Mouse (Mus musculus): ENCODE results near the gene Rnf213. TPM values are rescaled to one million over a fixed set of nuclear protein-coding genes. Genes with fewer than 3 reads are reported as not detected.
"Not testable (repeated sequence)": the region's sequence is repeated elsewhere in the genome, so short reads cannot be mapped to it uniquely, and the experiment has no call there.

Gene Rnf213
- total RNA-seq (2021): 1 to 10 TPM; 2.9 TPM

DNA sequence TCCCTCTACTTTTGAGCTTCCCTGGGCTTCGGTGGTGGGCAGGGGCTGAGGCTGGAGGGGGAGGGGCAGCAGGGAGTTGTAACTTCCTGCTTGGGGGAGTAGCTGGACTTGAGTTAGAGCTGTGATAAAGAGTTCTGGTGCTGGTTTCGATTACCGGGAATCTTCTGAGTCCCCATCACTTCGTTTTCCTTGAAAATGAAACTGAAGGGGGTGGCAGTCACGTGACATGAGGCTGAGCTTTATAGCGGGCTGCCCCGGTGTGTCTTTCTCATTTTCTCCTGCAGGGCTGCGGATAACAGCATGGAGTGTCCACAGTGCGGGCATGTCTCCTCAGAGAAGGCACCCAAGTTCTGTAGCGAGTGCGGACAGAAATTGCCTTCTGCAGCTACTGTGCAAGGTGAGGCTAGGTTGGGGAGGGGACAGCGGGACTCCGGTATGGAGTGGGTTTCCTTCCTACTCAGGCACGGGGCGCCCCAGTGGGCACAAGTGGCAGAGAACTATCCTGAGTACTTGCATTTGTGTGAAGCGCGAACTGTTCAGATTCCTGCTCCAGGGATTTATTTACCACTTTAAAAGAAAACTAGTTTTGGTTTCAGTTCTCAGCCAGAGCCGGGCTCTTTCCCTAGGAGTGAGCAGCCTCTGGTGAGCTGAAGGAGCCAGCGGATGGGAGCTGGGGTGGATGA, at the start of gene Rnf213:
TSS of gene Rnf213 (plus strand) at position 301 of the 683 bp plus-strand sequence.
- peak; percentile 25 for DNase-seq
- intact Hi-C loops (cut with DNase I): no loop called here

DNA sequence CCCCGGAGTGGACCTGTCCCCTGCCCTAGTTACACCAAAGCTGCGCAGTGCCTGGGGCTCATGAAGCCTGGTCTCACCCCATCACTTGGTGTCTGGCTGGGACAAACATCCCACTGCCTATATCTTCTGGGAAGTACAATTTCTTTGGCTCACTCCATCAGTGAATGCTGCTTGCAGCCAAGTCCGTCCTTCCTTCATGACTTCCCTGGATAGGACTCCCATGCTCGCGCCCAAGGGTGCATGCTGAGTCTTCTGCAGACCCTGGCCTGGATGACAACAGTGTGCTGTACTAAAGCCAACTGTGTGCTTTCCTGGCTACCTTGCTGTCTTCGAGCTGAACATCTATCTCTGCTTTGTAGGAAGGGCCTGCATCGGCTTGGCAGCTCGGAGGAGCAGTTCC, 48.7 kb upstream of the Rnf213 start:
- DNase-seq: no peak
- intact Hi-C loops (cut with DNase I): no loop called here

GRCm38 (mm10) chr11:119344865-119345264, 48.0 kb upstream of the Rnf213 start:
- intact Hi-C loops (cut with DNase I): no loop called here
- no peak for DNase-seq

- intact Hi-C loops (cut with DNase I): no loop called here
- no peak for DNase-seq
These were observed 45.8 kb upstream of the Rnf213 start for GRCm38 (mm10) chr11:119347125-119347524.

- intact Hi-C loops (cut with DNase I): no loop called here
These were observed 40.8 kb upstream of the Rnf213 start for GRCm38 (mm10) chr11:119352113-119352512.

DNA sequence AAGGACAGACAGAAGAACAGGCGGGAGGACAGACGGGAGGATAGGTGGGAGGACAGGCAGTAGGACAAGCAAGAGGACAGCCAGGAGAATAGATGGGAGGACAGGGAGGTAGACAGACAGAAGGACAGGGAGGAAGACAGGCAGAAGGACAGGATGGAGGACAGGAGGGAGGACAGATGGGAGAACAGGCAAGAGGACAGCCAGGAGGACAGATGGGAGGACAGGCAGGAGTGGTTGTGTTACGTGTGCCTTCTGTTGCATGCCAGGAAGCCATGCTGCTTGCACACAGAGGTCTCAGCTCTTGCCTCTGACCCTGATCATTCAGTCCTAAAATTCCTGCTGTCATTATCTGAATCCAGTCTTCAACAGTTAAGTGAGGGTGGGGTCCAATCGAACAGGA, 39.0 kb upstream of the Rnf213 start:
- intact Hi-C loops (cut with DNase I): no loop called here
- no peak for DNase-seq

More at GRCm38 (mm10) chr11:119352113-119352512, 40.8 kb upstream of the Rnf213 start:
- DNase-seq: no peak

DNA sequence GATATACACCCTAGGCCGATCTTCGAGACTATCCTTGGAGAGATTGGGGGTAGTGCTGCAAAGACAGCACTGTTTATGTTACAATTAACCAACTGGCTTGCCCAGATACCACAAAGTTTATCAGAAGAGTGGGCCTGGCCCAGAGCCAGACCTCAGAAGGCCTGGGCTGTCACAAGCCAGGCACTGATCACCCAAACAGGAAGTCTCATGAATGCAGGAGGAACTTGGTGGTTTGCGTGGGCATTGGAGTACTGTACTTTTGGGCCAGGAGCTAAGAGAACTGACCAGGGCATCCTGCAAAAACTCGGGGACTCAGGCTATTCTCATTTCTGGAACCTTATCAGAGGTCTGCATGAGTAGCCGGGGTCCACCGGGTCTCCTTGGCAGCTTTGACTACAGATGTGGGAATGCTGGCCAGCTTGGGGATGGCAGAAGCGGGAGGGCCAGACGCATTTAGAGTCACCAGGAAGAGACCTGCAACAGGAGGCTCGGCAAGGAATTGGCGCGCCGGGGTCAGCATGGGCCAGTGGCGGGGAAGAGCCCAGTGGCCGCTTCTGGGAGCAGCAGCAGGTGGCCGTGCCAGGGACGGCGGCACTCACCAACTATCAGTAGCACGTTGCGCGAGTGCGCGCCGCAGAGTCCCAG, 38.0 kb upstream of the Rnf213 start:
- intact Hi-C loops (cut with DNase I): no loop called here
- DNase-seq: no peak

GRCm38 (mm10) chr11:119355443-119356385, 37.2 kb upstream of the Rnf213 start, which contains the start of the genes Sgsh and Slc26a11:
Gene Sgsh (minus strand): TSS chr11:119355536.
Gene Slc26a11 (plus strand): TSS chr11:119355557.
- intact Hi-C loops (cut with DNase I): no loop called here
- peak; percentile 77 for DNase-seq

- DNase-seq: no peak
- intact Hi-C loops (cut with DNase I): no loop called here
These were observed 33.8 kb upstream of the Rnf213 start for GRCm38 (mm10) chr11:119359089-119359488.

DNA sequence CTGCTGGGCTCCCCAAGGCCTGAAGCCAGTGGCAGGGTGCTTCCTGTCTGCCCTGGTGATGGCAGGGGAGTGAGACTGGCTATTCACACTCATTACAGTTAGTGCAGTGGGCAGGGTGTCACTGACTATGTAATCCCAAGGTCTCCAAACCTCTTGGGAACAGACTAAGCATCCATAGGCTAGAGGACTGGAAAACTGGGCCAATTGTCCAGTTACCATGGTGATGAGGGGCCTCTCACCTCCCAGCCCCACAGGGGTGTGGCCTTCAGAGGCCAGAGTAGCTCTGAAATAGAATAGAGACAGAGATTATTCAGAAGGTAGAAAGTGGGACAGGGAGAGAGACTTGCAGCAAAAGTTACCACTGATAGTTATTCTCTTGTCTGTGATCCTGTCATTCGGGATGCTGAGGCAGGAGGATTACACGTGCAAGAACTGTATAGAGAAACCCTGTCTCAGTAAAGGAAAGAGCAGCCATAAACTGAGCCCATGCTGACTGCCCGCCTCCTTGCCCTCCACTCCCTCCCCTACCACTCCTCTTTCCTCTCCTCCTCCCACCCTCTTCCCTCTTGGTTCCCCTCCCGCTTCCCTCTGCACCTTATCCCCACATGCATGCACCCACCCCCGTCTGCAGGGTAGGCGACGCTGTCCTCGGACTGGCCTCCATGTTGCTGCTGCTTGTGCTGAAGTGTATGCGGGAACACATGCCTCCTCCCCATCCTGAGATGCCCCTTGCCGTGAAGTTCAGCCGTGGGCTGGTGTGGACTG, 29.9 kb upstream of the Rnf213 start:
- intact Hi-C loops (cut with DNase I): no loop called here
- no peak for DNase-seq

DNA sequence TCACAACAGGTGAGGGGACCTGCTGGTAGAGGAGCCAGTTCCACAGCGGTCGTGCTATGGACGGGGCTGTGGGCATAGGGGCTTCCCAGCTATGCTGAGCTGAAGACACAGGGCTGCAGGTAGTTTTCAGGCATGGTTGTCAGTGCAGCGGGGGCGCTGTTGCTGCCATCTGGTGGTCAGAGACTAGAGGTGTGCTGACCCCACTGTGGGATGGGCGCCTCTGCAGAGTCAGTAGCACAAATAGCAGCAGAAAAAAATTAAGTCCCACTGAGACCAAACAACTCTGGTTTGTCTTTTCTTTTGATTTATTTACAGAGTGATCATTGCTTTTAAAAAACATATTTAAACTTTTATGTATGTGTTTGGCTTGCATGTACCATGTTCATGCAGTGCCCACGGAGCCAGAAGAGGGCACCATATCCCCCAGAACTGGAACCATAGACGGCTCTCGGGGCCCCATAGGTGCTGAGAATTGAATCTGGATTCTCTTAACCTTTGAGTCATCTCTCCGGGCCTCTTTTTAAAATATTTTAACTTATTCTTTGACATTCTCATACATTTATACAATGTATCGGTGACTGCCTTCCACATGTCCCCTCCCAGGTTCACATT, 29.3 kb upstream of the Rnf213 start:
- DNase-seq: peak; percentile 79
- intact Hi-C loops (cut with DNase I): no loop called here

DNA sequence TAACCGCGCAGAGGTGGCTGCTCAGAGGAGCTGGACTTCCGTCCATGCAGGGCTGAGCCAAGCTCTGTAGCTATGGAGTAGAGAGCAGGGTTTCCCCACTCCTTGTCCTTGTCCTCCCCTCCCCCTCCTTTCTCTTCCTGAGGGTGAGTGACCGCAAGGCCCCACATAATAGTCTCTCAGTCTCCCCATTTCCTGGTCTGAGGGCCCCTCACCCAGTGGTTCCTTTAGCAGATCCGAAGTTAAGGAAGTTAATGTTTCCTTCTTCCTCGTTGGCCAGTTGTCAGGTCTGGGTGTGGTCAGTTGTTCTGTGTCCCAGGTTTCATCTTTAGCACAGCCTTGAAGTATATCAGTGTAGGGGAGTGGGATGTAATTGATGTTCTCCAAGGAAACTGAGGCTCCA, 17.5 kb upstream of the Rnf213 start:
- no peak for DNase-seq

DNA sequence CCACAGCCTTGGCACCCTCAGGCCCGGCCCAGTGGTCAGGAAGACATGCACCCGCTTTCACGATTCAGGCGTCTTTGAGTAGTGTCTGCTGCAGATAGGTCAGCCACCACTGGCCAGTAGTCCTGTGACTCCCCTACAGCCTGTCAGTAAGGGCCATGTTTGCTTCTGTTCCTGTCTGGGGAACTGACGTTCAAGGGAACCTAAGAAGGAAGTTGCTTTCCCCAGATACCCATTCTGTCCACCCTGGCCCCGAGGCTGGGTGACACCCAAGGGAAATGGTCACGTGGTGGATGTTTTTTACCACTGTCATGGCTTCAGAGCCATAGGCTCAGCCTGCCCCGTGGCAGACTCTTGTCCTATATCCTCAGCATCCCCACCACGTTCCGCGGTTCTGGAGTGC, 15.6 kb upstream of the Rnf213 start:
- DNase-seq: no peak
- intact Hi-C loops (cut with DNase I): no loop called here

More for the DNA sequence above, 17.5 kb upstream of the Rnf213 start:
- intact Hi-C loops (cut with DNase I): no loop called here

DNA sequence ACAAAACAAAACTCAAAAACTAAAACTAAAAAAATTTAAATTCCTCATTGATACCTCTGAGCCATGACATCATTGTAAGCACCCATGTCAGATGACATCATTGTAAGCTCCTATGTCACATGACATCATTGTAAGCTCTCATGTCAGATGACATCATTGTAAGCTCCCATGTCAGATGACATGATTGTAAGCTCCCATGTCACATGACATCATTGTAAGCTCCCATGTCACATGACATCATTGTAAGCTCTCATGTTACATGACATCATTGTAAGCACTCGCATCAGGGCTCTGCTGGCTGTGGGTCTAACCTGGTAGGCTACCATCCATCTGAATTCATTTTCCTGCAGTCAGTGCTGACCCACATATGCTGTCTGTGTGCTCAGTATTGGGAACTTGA, 14.3 kb upstream of the Rnf213 start:
- intact Hi-C loops (cut with DNase I): no loop called here

GRCm38 (mm10) chr11:119381631-119382337, 11.1 kb upstream of the Rnf213 start:
- DNase-seq: no peak
- intact Hi-C loops (cut with DNase I): no loop called here

More for the DNA sequence above, 14.3 kb upstream of the Rnf213 start:
- no peak for DNase-seq

DNA sequence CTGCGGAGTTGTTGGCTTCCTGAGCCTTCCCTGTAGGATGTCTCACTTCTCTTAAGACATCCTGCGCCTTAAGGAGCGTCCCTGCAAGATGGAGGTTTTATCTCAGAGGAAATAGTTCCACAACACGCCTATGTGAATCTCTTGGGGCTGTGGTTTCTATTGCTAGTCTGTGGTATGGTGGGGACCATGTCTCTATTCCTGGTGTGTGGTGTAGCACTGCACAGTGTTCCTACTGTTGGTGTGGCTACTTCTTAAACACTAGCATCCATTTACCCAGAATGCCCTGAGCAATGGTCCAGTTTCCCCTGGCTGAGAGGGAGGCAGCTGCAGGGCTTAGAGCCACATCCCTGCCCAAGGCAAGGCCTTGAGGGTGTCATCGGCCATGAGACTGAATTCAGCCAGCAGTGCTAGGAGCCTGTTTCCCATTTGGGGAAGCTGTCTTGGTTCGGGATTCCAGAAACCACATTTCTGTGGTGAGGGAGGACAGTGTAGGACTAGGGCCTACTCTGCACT, 10.5 kb upstream of the Rnf213 start:
- intact Hi-C loops (cut with DNase I): no loop called here
- DNase-seq: no peak

DNA sequence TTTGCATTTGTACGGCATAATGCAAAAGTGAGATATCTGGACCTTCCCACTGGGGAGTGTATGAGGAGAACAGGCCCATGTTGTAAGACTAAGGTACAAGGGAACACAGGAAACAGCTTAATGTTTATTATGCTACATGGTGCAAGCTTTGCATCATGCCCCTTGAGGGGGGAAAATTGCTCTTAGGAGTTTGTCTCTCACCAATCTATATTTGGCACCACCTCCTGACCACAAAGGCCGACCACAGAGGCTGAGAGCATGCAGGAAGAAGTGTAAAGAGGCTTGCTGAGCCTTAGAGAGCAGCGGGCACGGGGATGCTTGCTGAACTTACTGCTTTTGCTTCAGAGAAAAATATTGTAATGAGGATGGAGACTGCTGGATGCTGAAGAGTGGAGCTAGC, 8.0 kb upstream of the Rnf213 start:
- intact Hi-C loops (cut with DNase I): no loop called here
- no peak for DNase-seq

- DNase-seq: no peak
- intact Hi-C loops (cut with DNase I): no loop called here
These were observed 6.6 kb upstream of the Rnf213 start for GRCm38 (mm10) chr11:119386306-119386705.

DNA sequence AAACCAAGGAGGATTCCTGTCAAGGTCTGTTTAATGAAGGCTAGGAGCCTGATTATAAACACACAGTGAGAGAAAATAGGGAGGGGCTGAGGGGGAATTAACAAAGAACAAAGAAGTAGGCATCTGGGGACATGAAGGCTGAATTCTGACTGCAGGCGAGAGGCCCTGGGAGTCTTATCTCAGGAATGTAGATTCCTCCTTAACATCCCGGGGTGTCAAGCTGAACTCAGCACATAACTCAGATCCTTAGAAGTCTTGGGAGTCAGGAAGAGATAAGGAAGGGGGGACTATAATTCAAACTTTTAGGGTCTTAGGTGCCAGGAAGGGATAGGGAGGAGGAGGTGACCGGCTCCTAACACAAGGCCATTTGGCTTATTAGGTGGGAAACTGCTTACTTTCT, 5.6 kb upstream of the Rnf213 start:
- intact Hi-C loops (cut with DNase I): not testable (repeated sequence)

More for the DNA sequence above, 5.6 kb upstream of the Rnf213 start:
- not testable (repeated sequence) for DNase-seq
